Mouse (Mus musculus) kidney, adult 2 months (tissue): ENCODE data around the gene Setd4. TPM values are rescaled to one million over a fixed set of nuclear protein-coding genes. Genes with fewer than 3 reads are reported as not detected.

Experiments
- DNase-seq: peaks from one replicate; pipeline ENCODE4 v3.0.0; 2021
- H3K27ac ChIP-seq: fragments of 200-500 bp; 2 replicates; pipeline ENCODE4 v1.5.1; 2012; ENCODE audit warnings: low read depth, low read length, control low read depth, inconsistent platforms; ENCODE audit not compliant: insufficient read depth
- H3K27me3 ChIP-seq: fragments of 200-500 bp; replicated peaks from 2 replicates; pipeline ENCODE4 v1.6.1; 2012; ENCODE audit warnings: mild to moderate bottlenecking, moderate library complexity, low read length, inconsistent platforms; ENCODE audit not compliant: control insufficient read depth, insufficient read depth
- H3K36me3 ChIP-seq: fragments of 200-500 bp; 2 replicates; pipeline ENCODE4 v1.6.1; 2012; ENCODE audit warnings: mild to moderate bottlenecking, moderate library complexity, low read length, inconsistent platforms; ENCODE audit not compliant: control insufficient read depth, insufficient read depth
- H3K4me1 ChIP-seq: fragments of 200-500 bp; 2 replicates; pipeline ENCODE4 v1.6.1; 2011; ENCODE audit warnings: low read length; ENCODE audit not compliant: control insufficient read depth, insufficient read depth
- H3K4me3 ChIP-seq: fragments of 200-500 bp; 2 replicates; pipeline ENCODE4 v1.5.1; 2011; ENCODE audit warnings: mild to moderate bottlenecking, low read depth, low read length, control low read depth; ENCODE audit not compliant: insufficient read depth
- CTCF ChIP-seq: fragments of 200-500 bp; conservative IDR thresholded peaks from 2 replicates; pipeline ENCODE4 v1.5.1; 2011; ENCODE audit warnings: low read depth, mild to moderate bottlenecking, control low read depth, low read length, moderate library complexity, mixed read lengths; ENCODE audit not compliant: insufficient read depth, insufficient read length
- POLR2A ChIP-seq: fragments of 200-500 bp; IDR thresholded peaks from one replicate; pipeline ENCODE4 v1.6.1; 2011; ENCODE audit warnings: low read depth, low read length, control low read depth
- WGBS: fragments of 180-500 bp; shearing (Covaris S2); methylation state at CpG from one replicate; pipeline ENCODE4 v1.1.7; 2018; 5-methylcytosine and 5-hydroxymethylcytosine counted together
- polyA plus RNA-seq: library from polyadenylated mRNA; depleted of rRNA; stranded (reverse); fragments of >200 nt; gene quantifications from 2 replicates; pipeline ENCODE4 v1.2.3, GENCODE M21; 2012

The Setd4 gene
- polyA plus RNA-seq, 1 experiment: 6.8 TPM

DNA sequence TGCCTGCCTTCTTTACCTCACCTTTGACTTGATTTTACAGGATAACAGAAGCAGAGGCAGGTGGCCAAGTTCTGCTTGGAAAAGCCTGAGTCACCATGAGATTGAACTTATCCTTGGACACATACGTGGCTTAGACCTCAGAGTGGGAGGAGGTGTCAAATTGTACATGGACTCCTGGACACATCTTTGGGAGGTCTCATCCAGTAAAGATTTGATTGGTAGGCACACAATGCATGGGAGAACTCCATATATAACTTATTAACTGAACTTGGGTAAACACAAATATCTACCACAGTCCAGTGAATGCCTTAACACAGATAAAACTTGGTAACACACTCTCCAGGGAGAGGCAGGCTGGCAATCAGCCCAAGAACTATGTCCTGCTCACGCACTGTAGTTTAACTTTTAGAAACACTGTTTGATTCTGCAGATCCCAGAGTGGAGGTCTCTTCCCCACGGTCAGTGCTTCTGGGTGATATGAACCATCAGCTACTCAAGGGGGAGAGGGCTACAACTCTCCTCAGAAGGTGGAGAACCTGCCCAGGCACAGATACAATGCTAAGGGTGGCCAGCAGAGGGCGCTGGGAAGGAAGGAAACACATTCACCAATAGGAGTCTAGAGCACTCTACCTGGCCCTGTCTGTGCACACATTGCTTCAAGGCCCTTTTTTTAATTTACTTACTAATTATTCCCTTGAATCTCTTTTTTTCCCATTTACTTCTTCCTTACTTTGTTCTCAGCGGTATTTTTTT is 11.4 kb upstream of the Setd4 start:
- TF ChIP-seq CTCF: peak; percentile 83
- TF ChIP-seq POLR2A: no peak
- 22% methylated on average over 5 of the region's 5 CpGs for WGBS
- Histone ChIP-seq H3K4me3 (no peak overlapping the region), H3K27ac (no peak overlapping the region), H3K4me1 (peaks cover 2% of the 10 kb centered on the region; the same call in 1 of the 2 replicates), H3K27me3 (no peaks in the 10 kb centered on the region), H3K36me3 (no peaks in the 10 kb centered on the region; the same call in 1 of the 2 replicates)
- DNase-seq: peak; percentile 72

DNA sequence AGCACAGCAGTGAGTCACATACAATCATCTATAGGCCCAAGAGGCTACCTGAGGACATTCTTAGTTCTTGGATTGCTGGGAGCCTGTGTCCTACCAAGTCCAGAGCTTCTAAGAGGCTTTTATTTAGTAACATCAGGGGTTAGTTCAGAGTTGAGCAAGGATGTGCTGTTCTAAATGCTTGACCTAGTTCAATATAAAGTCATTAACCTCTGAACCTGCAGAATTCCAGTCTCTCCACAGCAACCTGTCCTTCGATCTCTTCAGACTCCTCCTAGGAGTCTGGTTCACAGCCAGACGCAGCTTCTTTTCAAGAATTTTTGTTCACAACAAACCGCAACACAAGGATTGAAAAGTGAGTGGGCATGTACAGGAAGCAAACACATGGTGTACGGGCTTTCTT is 7.1 kb upstream of the Setd4 start:
- H3K4me1 ChIP-seq: peaks cover 6% of the 10 kb centered on the region
- H3K27ac ChIP-seq: no peak overlapping the region
- H3K4me3 ChIP-seq: no peak overlapping the region
- H3K27me3 ChIP-seq: no peaks in the 10 kb centered on the region
- TF ChIP-seq POLR2A (no peak), CTCF (no peak)
- no peaks in the 10 kb centered on the region; the same call in 1 of the 2 replicates for H3K36me3 ChIP-seq
- 57% methylated on average over 4 of the region's 4 CpGs for WGBS
- DNase-seq: peak; percentile 62

DNA sequence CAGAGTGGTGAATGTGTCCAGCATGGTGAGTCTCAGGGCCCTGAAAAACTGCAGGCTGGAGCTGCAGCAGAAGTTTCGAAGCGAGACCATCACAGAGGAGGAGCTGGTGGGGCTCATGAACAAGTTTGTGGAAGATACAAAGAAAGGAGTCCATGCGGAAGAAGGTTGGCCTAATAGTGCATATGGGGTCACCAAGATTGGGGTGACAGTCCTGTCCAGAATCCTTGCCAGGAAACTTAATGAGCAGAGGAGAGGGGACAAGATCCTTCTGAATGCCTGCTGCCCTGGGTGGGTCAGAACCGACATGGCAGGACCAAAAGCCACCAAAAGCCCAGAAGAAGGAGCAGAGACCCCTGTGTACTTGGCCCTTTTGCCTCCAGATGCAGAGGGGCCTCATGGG is 5.9 kb upstream of the Setd4 start:
- Histone ChIP-seq H3K4me1 (peaks cover 6% of the 10 kb centered on the region), H3K4me3 (no peak overlapping the region), H3K27me3 (no peaks in the 10 kb centered on the region), H3K27ac (no peak overlapping the region), H3K36me3 (no peaks in the 10 kb centered on the region; the same call in 1 of the 2 replicates)
- no peak for TF ChIP-seq CTCF
- TF ChIP-seq POLR2A: no peak
- no peak for DNase-seq
- WGBS: 95% methylated on average over 4 of the region's 4 CpGs

GRCm38 (mm10) chr16:93608731-93609130 is 4.9 kb upstream of the Setd4 start:
- 48% methylated on average over 8 of the region's 8 CpGs for WGBS
- Histone ChIP-seq H3K36me3 (no peaks in the 10 kb centered on the region; the same call in 1 of the 2 replicates), H3K27me3 (no peaks in the 10 kb centered on the region), H3K4me3 (no peak overlapping the region), H3K27ac (no peak overlapping the region), H3K4me1 (peaks cover 13% of the 10 kb centered on the region)
- DNase-seq: no peak
- TF ChIP-seq POLR2A (no peak), CTCF (no peak)

GRCm38 (mm10) chr16:93607669-93608101 is 3.8 kb upstream of the Setd4 start:
- peak; percentile 91 for DNase-seq
- under 1% methylated on average over 32 of the region's 32 CpGs for WGBS
- peak overlapping the region; percentile 42 for H3K27ac ChIP-seq

DNA sequence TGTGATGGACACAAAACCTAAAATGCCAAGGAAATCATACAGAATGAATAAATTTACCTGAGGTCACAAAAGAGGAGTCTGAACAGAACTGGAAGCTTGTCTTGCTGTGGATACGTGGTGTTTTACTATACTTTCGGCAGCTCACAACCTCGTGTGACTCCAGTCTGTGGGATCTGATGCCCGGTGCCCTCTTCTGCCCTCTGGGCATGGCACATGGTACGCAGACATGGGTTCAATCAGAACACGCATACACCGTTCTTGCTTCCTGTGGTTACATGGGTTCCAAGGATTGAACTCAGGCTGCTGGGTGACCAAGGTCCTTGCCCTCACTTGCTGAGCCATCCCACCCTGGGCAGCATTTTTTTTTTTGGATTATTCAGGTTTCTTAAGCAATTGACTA is 2.3 kb upstream of the Setd4 start:
- H3K36me3 ChIP-seq: no peaks in the 10 kb centered on the region; the same call in 1 of the 2 replicates
- H3K4me3 ChIP-seq: no peak overlapping the region
- no peaks in the 10 kb centered on the region for H3K27me3 ChIP-seq
- no peak overlapping the region for H3K27ac ChIP-seq
- H3K4me1 ChIP-seq: peaks cover 12% of the 10 kb centered on the region
- no peak for TF ChIP-seq CTCF
- TF ChIP-seq POLR2A: no peak
- 91% methylated on average over 7 of the region's 7 CpGs for WGBS
- DNase-seq: no peak

More at GRCm38 (mm10) chr16:93607669-93608101, 3.8 kb upstream of the Setd4 start:
- no peaks in the 10 kb centered on the region; the same call in 1 of the 2 replicates for H3K36me3 ChIP-seq
- peaks cover 13% of the 10 kb centered on the region for H3K4me1 ChIP-seq
- TF ChIP-seq POLR2A (peak; percentile 86), CTCF (0 out of 2 replicates have a peak, but pooled peaks have one; percentile 1)
- H3K4me3 ChIP-seq: peak overlapping the region; percentile 74
- no peaks in the 10 kb centered on the region for H3K27me3 ChIP-seq

DNA sequence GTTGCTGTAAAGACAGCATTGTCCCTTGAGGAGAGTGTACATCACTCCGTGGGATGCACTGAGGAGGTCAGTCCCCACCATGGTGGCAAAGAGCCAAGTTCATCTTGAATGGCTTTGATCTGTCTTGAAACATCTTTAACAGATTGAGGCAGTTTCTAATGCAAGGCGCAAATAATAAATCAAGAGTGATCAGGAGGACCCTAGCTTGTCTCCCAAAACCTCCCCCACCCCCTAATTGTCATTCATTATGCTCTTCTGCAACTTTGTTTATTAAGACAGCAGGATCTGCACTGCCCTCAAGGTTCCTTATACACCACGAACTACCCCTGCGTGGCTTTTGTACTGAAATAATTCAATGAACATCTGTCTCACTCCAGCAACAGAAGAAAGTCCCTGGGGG is 1.7 kb upstream of the Setd4 start, which contains the start of gene Cbr1:
TSS of gene Cbr1 (plus strand) at position 301 of the 400 bp plus-strand sequence.
- Histone ChIP-seq H3K27me3 (no peaks in the 10 kb centered on the region), H3K36me3 (no peaks in the 10 kb centered on the region), H3K4me3 (no peak within 1 kb of the TSS), H3K4me1 (peaks cover 11% of the 10 kb centered on the region), H3K27ac (peak within 1 kb of the TSS; percentile 88; the same call in 1 of the 2 replicates)
- WGBS: 79% methylated on average over 4 of the region's 4 CpGs
- DNase-seq: no peak
- TF ChIP-seq POLR2A (no peak), CTCF (no peak)
